Mouse (Mus musculus): ENCODE measurements around the gene Vsig10.
"Not testable (repeated sequence)": the region's sequence is repeated elsewhere in the genome, so short reads cannot be mapped to it uniquely, and the experiment has no call there.

Gene Vsig10

DNA sequence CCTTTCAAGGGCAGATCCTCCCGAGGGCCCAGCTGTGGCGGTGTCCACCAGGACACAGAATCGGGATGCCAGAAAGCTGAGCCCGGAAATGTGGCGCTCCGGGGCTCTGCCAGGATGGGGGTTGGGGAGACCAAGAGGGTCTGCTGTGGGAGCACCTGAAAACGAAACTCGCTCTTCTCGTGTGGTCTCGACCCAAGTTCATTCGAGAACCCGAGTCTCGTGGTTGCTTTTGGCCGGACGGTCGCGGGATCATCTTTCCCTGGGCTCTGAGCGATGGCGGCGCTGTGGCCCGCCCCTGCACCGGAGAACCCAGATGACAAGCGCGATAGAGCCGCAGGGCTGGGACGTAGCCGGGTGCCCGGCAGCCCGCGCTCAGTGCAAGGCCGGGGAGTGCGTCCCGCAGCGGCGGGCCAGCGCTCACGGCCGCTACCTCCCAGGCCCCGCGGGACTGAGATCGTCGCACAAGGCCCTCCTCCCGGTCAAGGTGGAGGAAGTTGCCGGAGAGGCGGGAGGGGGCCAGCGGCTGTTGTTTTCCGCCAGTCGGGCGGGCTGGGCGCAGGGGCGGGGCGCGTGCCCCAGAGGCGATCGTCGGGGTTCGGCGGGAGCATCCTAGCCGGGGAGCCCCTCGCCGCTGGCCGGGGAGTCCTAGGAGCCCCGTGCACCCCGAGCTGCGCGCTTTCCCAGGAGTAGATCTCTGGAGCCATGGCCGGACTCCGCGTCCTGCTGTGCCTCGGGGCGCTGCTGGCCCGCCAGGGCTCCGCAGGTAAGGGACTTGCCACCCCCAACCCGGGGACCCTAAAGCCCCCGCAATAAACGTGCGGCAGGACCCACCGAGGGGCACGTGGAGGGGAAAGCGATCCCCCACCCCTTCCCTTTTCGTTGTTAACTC lies at the start of gene Vsig10:
Gene Vsig10 (plus strand): TSS at position 343 of the 889 bp plus-strand sequence.
- no peak for DNase-seq (ENCODE audit: low read depth, low spot score)

DNA sequence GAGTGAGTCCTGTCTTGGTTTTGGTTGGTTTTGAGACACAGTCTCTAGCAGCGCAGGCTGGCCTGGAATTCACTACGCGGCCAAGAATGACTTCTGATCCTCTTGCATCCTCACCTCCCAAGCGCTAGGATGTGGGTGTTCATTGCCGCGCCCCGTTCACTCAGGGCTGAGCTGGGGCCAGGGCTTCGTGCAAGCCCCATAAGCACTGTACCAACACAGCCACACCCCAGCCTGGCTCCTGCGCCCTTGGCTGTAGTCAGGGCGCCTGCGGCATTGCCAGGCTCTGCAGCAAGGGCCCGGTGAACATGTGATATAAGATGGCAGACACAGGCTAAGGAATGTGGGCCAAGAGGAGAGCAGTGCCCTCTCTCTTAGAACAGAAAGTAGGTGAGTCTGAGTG lies 49.5 kb upstream of the Vsig10 start:
- no peak for DNase-seq (ENCODE audit: low read depth, low spot score)

DNA sequence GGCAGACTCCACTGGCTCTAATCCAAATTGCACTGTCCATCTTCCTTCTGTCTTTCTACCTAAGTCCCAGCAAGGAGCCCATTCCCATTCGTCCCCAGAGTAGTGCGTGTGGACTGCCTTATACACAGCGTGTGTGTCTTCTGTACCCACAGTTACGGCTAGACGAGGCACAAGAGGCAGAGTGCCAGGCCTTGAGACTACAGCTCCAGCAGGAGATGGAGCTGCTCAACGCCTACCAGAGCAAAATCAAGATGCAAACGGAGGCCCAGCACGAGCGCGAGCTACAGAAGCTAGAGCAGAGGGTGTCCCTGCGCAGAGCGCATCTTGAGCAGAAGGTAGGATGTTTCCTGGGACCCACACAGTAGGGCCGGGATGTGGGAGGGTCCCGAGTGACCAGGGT lies 46.9 kb upstream of the Vsig10 start:
- no peak for DNase-seq (ENCODE audit: low read depth, low spot score)

DNA sequence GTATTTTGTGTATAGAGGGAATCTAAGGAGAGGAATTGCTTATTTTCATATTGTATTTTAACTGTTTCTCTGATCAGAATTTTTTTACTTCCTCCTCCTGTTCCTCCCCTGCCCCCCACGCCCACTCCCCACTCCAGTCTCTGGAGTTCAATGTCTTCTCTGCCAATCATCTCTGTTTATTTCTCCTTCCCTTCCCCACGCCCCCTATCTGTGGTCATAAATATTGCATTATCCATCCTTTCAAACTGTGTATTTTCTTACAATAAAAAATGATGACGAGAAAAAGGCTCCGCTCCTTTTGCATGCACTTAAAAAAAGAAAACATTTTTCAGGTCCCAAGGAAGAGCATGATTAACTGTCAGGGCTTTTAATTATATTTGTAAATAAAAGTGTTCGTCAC lies 44.1 kb upstream of the Vsig10 start:
- no peak for DNase-seq (ENCODE audit: low read depth, low spot score)

DNA sequence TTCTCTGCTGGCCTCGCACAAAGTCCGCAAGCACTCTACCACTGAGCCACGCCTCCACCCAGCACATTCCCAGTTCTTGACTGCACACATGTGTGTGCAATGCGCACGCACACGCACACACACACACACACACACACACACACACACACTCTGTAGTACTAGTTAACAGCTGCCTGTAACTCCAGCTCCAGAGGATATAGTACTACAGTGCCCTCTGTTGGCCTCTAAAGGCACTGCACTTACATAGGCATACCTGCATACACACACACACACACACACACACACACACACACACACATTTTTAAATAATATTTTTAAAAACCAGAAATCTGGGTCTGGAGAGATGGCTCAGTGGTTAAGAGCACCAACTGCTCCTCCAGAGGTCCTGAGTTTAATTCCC lies 41.1 kb upstream of the Vsig10 start:
- DNase-seq (ENCODE audit: low read depth, low spot score): no peak

DNA sequence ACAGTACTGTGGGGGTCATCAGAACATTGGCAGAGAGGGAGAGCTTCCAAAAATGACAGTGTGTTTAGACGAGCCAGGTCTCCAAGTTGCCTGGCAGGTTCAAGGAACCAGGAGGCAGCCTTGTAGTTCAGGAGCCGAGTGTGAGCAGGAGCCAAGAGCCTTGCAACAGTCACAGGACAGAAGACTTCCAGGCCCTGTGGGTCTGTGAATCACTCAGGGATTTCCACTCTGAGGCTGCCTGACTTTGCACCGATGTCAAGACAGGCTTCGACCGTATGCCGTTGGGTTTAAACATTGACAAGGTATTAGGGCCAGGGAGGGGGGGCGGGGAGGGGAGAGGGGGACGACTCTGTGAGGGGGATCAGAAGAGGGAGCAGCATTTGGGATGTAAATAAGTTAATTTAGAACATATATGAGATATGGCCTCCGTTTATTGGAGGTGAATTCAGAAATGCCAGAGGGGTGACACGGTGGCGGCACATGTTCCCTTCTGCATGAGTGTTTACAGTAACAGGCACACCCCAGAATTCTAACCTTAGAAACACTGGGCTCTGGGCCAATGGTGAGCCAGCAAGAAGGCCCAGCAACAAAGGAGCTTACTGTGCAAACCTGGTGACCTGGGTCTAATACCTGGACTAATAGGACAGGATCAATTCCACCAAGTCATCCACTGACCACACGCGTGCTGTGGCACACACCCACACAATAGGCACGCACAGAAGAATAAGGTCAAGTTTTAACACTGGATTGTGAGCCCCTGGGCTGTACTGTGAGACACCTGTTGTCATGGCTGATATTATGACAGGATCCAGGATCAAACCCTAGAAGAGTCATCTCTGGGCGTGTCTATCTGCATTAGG lies 39.8 kb upstream of the Vsig10 start:
- DNase-seq (ENCODE audit: low read depth, low spot score): no peak

DNA sequence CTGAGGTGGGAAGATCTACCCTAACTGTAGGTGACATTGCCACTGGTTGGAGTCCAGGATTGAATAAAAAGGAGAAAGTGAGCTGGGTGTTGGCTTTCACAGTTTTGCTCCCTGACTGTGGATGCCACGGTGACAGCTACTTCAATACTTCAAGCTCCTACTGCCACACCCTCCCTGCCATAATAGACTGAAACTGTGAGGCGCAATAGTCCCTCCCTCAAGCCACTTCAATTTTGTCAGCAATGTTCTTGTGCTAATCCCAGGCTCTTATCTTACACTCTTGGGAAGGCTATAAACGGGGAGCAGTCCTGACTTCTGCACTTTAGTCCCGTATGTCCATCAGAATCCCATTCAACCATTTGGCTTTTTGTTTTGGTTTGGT lies 39.2 kb upstream of the Vsig10 start:
- DNase-seq (ENCODE audit: low read depth, low spot score): no peak

DNA sequence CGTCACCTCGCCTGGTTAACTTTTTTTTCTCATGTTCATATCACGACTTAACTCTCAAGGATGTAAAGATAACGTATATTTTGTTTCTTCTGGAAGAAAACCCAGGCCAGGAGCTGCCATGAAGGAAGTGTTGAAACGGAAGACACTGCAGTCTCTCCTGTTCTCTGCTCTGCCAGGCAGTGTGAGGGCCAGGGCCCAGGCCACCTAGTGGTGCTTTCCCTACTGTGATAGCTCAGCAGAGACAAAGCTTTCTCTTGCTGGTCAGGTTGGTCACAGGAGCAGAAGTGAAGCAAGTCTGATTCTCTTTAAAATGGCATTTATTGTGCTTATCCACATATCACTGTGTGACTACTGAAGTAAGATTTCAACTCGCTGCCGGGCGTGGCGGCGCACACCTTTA lies 37.3 kb upstream of the Vsig10 start:
- no peak for DNase-seq (ENCODE audit: low read depth, low spot score)

DNA sequence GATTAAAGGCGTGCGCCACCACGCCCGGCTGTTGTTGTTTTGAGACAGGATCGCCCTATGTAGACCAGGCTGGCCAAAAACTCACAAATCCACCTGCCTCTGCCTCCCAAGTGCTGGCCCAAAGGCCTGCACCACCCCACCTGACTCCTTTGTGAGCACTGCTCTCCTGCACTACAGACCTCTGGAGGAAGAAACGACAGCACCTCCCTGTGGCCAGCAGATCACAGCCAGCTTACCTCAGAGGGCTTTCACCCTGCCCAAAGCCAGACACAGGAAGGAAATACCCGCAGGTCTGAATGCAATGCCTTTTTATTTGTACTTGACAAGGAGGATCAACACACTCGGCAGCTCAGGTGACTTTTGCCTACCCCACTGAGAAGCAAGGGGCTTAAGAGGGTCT lies 36.5 kb upstream of the Vsig10 start:
- DNase-seq (ENCODE audit: low read depth, low spot score): no peak

DNA sequence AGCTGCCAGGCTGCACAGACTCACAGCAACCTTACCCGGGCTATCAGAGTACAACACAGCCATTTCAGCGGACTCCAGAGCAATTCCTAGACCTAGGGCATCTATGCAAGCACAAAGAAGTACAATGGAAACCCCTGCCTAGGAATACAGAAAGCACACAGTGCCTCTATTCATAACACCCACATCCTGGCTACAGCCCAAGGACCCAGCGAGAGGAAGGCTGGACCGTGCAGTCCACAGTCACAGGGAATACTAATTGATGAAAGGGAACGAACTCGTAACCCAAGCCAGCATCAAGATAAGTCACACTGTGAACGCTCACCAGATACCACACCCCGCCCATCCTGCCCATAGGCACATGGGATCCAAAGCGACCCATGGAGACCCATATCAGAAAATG lies 34.9 kb upstream of the Vsig10 start:
- no peak for DNase-seq (ENCODE audit: low read depth, low spot score)

DNA sequence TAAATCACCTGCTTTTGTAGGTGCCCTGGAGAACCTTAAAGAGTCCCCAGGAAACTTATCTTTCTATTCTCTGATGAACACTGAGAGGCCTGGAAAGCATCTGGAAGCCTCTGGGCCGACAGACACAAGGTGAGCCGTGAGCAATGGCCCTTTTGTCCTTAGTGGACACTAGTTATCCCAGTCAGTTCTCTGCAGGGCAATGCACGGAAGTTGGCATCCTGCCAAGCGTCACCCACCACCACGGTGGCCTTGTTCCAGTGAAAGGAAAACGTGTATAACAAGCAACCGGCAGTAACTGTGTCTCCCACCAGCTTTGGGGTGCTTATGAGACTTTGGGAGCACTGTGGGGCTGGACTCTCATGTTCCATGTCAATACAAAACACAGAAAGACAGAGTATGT lies 34.2 kb upstream of the Vsig10 start:
- DNase-seq (ENCODE audit: low read depth, low spot score): no peak

DNA sequence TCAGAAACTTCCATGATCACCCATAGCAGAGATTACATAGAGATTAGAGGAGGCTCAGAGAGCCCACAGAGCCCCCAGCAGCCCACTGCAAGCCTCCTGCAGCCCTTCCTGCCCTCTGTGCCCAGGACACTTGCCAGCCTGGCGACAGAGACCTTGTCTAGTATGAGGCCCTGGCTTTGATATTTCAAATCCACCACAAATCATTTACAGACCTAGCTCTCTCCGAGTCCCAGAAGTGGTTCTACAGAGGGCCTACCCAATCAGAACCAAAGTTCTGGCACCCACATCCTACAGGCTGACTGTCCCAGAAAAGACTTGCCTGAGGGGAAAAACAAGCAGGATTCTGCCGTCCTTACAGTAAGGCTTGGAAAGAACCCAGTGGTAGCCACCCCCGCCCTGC lies 33.6 kb upstream of the Vsig10 start:
- DNase-seq (ENCODE audit: low read depth, low spot score): no peak

DNA sequence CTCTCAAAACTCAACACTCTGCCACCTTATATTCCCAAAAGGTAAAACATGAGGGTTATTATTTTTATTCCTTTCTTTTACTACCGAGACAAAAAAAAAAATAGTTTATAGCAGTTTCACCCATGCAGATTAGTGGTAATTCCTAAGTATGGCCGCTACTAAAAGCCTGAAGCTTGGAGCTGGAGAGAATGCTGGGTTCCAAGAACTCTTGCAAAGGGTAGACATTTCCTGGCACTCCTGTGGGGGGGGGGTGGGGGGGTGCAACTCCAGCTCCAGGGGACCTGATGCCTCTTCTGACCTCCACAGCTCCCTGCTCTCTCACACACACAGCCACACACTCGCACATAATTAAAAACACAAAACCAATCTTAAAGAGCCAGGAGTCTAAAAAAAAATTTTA lies 32.6 kb upstream of the Vsig10 start:
- no peak for DNase-seq (ENCODE audit: low read depth, low spot score)

DNA sequence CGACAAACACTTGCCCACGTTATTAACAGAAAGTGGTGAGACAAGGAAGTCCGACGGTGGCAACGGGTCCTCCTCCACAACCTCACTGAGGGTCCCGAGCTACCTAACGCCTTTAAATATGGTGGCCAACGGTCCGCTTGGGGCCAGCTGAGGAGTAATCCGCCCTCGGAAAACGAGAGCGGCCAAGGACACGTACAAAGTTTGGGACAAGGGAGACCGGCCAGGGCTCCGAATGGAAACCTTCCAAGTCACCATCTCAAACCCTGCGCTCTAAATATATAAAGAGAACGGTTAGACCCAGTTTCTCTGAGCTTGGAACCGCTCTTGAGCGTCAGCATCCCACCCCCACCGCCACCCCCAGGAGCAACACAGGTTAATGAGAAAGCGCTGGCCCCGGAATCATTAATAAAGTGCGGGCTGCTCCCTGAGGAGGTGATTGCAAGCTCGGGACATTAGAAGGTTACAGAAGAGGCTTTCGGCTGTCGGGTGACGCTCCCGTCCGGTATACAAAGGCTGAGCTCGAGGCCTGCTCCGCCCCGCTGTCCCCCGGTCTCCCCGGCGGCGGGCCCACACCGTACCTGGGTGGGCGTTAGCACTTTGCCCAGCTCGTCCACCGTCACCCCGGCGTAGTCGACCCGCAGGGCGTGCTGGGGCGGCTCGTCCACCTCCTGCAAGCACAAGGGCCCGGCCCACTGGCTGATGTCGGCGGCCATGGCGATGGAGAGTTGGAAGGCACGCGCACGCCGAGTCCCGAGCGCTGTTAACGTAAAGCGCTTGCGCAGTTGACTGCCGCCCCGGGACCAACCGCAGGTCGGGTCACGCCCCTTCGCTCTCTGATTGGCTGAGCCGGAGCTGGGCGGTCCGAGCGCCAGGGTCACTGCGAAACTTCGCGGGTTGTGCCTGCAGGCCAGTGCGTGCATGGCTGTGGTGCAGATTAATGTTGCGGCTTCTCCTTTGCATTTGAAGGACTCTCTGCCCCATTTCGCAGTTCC lies 31.8 kb upstream of the Vsig10 start, which contains the start of gene Pebp1:
Gene Pebp1 (minus strand): TSS at position 795 of the 992 bp plus-strand sequence.
- DNase-seq (ENCODE audit: low read depth, low spot score): peak; percentile 78

DNA sequence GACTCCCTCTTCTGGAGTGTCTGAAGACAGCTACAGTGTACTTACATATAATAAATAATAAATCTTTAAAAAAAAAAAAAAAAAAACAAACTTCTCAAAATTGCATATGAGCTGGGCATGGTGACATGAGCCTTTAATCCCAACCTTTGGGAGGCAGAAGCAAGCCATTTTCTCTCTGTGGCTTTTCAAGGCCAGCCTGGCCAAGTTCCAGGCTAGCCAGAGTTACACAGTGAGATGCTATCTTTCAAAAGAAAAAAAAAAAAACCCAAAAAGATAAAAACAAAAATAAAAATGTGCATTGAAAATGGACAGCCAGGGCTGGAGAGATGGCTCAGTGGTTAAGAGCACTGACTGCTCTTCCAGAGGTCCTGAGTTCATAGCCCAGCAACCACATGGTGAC lies 29.2 kb upstream of the Vsig10 start:
- DNase-seq (ENCODE audit: low read depth, low spot score): no peak

DNA sequence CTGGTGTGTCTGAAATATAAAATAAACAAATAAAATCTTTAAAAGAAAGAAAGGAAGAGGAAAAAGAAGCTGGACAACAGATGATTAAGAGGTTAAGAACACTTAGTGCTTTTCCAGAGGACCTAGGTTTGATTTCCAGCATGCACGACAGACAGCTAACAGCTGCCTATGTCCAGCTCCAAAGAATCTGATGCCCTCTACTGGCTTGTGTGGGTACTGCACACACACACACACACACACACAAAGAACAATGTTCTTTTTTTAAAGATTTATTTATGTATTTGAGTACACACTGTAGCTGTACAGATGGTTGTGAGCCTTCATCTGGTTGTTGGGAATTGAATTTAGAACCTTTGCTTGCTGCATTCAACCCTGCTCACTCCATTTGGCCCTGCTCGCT lies 28.8 kb upstream of the Vsig10 start:
- DNase-seq (ENCODE audit: low read depth, low spot score): no peak

DNA sequence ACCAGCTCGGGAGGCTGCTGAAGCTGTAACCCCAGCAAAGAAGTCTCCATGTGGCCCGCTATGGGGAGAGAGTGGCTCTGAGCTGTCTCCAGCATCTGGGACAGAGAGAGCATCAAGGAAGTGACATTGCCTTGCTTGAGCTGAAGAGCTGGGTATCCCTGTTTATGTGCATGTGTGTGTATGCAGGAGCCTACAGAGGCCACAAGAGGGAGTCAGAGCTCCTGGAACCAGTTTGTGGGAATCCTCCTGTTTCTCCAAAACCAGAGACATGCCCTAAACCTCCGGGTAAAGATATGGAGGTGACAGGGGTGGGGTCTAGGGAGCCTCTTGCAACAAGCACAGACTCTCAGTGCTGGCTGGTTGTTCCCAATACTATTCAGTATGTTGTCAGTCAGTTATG lies 27.6 kb upstream of the Vsig10 start:
- DNase-seq (ENCODE audit: low read depth, low spot score): no peak

DNA sequence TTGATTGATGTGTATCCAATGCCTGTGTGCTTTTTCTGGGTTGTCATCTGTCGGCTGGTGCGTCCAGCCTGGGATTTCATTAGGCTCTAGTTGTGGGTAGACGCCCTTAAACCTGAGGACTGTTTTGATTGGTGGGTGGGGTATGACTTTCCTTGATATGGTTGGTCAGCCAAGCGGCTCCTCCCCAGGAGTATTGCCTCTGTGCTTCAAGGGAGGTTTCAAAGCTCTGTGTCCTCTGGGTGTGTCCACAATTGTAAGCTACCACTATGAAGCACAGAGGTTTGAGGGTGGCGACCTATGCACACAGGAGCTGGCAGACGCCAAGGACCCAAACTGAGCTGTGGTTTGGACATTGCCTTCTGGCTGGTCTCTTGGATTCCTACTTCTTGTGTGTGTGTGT lies 26.3 kb upstream of the Vsig10 start:
- DNase-seq (ENCODE audit: low read depth, low spot score): no peak

DNA sequence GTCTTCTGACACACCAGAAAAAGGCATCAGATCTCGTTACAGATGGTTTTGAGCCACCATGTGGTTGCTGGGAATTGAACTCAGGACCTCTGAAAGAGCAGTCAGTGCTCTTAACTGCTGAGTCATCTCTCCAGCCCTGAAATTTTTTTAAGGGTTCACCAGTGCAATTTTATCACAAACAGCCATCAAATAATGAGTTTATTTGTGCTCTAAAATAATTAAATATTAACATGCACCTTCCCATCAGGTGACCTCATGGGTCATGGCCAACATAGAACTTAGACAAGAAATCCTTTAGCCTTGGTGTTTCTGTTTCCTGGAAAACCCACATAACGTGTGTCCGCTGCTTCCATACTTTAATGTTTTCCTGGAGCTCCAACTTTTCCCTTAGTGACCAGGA lies 25.1 kb upstream of the Vsig10 start:
- not testable (repeated sequence) for DNase-seq (ENCODE audit: low read depth, low spot score)

DNA sequence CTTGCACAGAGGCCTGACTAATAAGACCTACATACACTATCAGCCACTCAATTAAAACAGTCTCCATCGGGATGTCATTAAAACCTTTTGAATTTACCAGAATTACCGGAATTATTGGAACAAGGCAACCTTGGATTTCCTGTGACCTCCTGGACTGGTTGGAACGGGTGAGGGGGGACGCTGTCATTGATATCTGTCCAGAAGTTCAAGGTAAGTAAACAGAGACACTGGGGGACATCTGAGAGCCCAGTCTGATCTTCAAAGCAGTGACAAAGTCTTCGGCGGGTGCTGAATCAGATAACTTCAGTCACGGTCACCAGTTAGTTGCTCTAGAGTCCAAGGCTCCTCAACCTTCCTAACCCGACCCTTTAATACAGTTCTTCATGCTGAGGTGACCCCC lies 23.9 kb upstream of the Vsig10 start:
- DNase-seq (ENCODE audit: low read depth, low spot score): no peak

DNA sequence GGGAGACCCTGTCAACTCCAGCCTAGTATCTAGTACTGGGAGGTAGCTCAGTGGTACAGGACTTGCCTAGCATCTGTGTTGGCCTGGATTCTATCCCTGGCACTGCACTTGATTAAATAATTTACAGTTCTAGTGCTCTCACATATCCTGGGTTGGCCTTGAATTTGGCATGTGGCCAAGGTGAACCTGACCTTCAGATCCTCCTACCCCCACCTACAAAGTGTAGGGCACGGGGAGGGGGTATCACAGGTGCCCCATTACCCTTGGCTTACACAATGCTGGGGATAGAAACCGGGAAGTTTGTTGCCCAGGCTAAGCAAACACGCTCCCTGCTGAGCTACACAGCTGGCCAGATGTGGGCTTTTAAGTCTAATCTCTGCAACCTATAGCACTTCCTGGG lies 16.0 kb upstream of the Vsig10 start:
- DNase-seq (ENCODE audit: low read depth, low spot score): no peak
